Mouse (Mus musculus): ENCODE data around the gene E330021D16Rik. TPM values are rescaled to one million over a fixed set of nuclear protein-coding genes. Genes with fewer than 3 reads are reported as not detected.

The E330021D16Rik gene
- polyA plus RNA-seq, 1 experiment from 2014 or later: not detected

DNA sequence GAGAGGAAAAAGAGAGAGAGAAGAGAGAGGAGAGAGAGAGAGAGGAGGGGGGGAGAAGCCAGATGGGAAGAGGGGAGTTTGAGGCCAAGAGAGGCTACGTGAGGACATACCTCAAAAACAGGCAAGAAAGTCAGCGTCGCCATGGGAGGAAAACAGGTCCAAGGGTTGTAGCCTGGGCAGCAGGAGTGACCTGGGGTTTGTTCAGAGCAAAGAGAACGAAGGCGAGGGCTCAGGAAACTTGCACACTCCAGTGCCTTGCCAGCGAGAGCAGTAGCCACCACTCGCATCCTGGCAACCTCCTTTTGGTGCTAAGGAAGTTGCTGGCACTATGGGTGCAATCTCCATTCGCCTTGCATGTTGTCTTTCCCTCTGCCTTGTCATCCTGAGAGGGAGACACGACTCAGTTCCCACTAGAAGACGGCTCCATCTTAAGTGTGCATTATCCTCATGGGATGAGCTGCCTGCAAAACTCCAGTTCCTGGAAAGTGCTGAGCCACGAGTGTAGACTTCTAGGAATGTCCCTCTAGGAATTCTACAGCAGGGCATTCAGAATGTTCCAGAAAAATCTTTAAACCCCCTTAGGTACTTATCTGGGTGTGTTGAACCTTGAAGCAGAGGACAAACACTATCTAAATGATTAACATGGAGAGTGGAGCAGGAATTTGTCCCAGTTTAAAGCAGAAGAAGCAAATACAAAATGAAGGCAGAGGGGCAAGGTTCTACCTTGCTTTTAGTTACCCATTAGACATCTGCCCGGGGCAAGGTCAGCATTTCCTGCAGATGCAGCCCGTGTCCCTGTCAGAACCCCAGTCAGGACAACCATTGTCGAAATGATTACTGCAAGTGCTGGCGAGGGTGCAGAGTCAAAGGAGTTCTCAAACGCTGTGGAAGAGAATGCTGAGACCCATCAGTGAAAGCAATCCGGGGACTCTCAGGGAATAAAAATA lies 3.8 kb upstream of the E330021D16Rik start:
- 69% methylated on average over 17 of the region's 17 CpGs for WGBS
- no peaks in the 10 kb centered on the region for H3K27me3 ChIP-seq (replicated peaks)
- no peak overlapping the region for H3K27ac ChIP-seq
- no peaks in the 10 kb centered on the region for H3K36me3 ChIP-seq
- H3K4me3 ChIP-seq (replicated peaks): no peak overlapping the region
- no peaks in the 10 kb centered on the region for H3K4me1 ChIP-seq (replicated peaks)
- H3K4me2 ChIP-seq (replicated peaks): no peak overlapping the region
- no peaks in the 10 kb centered on the region for H3K9me3 ChIP-seq
- H3K9ac ChIP-seq: no peak overlapping the region
- ATAC-seq: peak; percentile 41

DNA sequence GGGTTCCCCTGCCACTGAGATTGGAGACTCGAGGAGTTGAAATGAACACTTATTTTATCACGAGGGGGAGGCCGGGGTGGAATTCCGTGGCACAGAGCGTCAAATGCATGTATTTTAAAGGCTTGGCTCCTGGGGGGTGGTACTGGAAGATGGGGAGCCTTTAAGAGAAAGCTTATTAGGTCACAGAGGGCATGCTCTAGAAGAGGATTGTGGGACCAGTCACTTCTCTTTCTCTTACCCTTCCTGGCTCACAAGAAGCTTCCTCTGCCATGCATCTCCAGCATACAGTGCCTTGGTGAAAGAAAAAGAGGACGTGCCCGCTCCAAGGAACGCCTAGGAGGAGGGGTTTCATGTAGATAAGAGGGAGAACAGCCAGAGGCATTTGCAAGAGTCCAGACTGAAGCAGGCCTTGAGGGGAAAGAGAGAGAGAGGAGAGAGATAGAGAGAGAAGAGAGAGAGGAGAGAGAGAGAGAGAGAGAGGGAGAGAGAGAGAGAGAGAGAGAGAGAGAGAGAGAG lies 3.0 kb upstream of the E330021D16Rik start:
- no peak overlapping the region for H3K27ac ChIP-seq
- no peaks in the 10 kb centered on the region for H3K9me3 ChIP-seq
- H3K27me3 ChIP-seq (replicated peaks): no peaks in the 10 kb centered on the region
- no peak overlapping the region for H3K9ac ChIP-seq
- H3K4me3 ChIP-seq (replicated peaks): no peak overlapping the region
- WGBS: 57% methylated on average over 8 of the region's 8 CpGs
- H3K36me3 ChIP-seq: no peaks in the 10 kb centered on the region
- no peak overlapping the region for H3K4me2 ChIP-seq (replicated peaks)
- H3K4me1 ChIP-seq (replicated peaks): no peaks in the 10 kb centered on the region
- peak; percentile 52; the same call in 1 of the 2 replicates for ATAC-seq

GRCm38 (mm10) chr6:136417864-136418263 lies 2.5 kb upstream of the E330021D16Rik start:
- WGBS: 74% methylated on average over 5 of the region's 5 CpGs
- Histone ChIP-seq H3K36me3 (no peaks in the 10 kb centered on the region), H3K27ac (no peak overlapping the region), H3K9me3 (no peaks in the 10 kb centered on the region), H3K27me3 (replicated peaks) (no peaks in the 10 kb centered on the region), H3K4me2 (replicated peaks) (no peak overlapping the region), H3K4me3 (replicated peaks) (no peak overlapping the region), H3K9ac (no peak overlapping the region), H3K4me1 (replicated peaks) (no peaks in the 10 kb centered on the region)
- ATAC-seq: peak; percentile 59

DNA sequence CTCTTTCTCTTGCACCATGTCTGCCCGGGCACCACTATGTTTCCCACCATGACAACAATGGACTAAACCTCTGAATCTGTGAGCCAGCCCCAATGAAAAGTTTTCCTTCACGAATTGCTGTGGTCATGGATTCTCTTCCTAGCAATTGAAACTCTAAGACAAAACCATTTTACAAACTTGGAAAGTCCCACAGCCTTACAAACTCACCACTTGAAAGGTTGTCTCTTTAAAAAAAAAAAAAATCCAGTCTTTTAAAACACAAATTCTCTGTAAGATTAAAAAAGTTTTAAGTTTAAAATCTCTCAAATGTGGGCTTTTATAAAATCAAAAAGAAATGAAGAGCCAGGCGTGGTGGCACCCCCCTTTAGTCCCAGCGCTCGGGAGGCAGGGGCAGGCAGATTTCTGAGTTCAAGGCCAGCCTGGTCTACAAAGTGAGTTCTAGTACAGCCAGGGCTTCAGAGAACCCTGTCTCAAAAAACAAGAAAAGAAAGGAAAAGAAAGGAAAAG lies 1.5 kb downstream of the E330021D16Rik start:
- no peak overlapping the region for H3K4me2 ChIP-seq (replicated peaks)
- no peaks in the 10 kb centered on the region for H3K36me3 ChIP-seq
- no peaks in the 10 kb centered on the region for H3K27me3 ChIP-seq (replicated peaks)
- WGBS: 87% methylated on average over 5 of the region's 5 CpGs
- no peak overlapping the region for H3K27ac ChIP-seq
- H3K9me3 ChIP-seq: no peaks in the 10 kb centered on the region
- no peak overlapping the region for H3K4me3 ChIP-seq (replicated peaks)
- no peak for ATAC-seq
- no peak overlapping the region for H3K9ac ChIP-seq
- H3K4me1 ChIP-seq (replicated peaks): no peaks in the 10 kb centered on the region

DNA sequence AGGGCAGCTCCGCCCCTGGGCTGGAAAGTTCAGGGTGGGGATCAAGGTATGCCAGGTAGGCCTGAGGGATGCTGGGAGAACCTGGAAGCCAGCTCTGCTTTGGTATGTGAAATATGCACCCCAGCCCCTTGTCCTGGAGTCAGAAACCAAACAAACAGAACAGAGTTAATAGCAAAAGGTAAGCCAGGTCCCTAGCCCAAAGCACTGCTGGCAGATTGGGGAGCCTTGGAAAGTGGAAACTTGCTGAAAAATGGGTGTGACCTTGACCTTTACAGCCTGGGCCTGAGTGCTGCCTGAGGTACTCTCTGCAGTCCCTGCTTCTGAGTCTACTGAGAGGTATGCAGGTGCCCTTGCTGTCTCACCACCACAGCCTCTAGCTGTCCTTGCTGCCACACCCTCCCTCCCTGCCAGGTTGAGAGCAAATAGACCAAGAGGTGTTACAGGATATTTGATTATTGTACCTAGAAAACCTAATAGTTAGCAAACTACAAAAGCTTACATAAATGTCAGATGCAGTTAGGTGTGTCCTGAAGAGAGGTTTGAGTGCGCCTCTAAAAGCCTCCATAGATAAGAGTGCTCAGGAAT lies 7.7 kb downstream of the E330021D16Rik start:
- H3K27me3 ChIP-seq (replicated peaks): no peaks in the 10 kb centered on the region
- H3K4me1 ChIP-seq (replicated peaks): no peaks in the 10 kb centered on the region
- no peaks in the 10 kb centered on the region for H3K36me3 ChIP-seq
- peak; percentile 81 for ATAC-seq
- no peak overlapping the region for H3K9ac ChIP-seq
- 62% methylated on average over 2 of the region's 2 CpGs for WGBS
- no peak overlapping the region for H3K27ac ChIP-seq
- H3K4me2 ChIP-seq (replicated peaks): no peak overlapping the region
- no peak overlapping the region for H3K4me3 ChIP-seq (replicated peaks)
- no peaks in the 10 kb centered on the region for H3K9me3 ChIP-seq

DNA sequence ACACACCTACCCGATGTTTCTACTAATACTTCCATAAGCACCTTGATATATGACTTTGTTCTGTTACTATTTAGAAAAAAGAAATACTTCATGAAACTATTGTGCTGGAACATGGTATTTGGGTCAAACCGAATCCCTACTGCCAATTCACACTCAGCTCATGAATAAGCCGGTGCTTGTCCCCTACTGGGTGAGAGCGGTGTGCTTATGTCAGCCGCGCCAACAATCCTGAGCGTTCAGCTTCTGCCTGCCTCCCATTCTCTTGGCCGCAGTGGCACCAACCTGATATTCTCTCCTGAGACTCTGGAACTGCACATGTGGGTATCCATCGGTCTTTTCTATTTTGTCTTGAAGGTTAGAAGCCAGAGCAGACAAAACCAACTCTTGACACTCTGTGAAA lies 18.5 kb downstream of the E330021D16Rik start:
- WGBS: 92% methylated on average over 9 of the region's 9 CpGs
- Histone ChIP-seq H3K4me1 (replicated peaks) (no peaks in the 10 kb centered on the region), H3K4me3 (replicated peaks) (no peak overlapping the region), H3K27ac (no peak overlapping the region), H3K9ac (no peak overlapping the region), H3K4me2 (replicated peaks) (no peak overlapping the region), H3K27me3 (replicated peaks) (no peaks in the 10 kb centered on the region), H3K36me3 (no peaks in the 10 kb centered on the region), H3K9me3 (no peaks in the 10 kb centered on the region)
- no peak for ATAC-seq

DNA sequence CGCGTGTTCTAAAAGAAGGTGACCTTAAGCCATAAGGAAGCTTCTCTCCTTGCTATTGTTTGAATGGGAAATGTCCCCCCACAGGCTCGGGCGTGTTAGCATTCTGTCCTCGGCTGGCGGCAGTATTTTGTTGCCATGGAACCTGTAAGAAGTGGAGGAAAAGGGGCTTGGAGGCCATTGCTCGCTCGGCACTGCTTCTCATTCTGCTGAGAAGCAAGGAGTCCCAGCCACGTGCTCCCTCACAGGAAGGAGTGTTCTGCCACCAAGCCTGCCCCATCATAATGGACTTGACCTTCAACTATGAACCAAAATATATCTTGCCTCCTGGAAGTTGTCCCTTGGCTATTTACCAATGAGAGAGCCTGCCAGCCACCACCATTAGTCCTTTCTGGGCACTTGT lies 25.1 kb downstream of the E330021D16Rik start:
- H3K9me3 ChIP-seq: no peaks in the 10 kb centered on the region
- no peak overlapping the region for H3K27ac ChIP-seq
- no peaks in the 10 kb centered on the region for H3K27me3 ChIP-seq (replicated peaks)
- no peak overlapping the region for H3K4me2 ChIP-seq (replicated peaks)
- no peak for ATAC-seq
- H3K9ac ChIP-seq: no peak overlapping the region
- WGBS: 70% methylated on average over 9 of the region's 9 CpGs
- H3K36me3 ChIP-seq: no peaks in the 10 kb centered on the region
- H3K4me1 ChIP-seq (replicated peaks): no peaks in the 10 kb centered on the region
- H3K4me3 ChIP-seq (replicated peaks): no peak overlapping the region

- Histone ChIP-seq H3K9ac (no peak overlapping the region), H3K4me1 (replicated peaks) (no peaks in the 10 kb centered on the region), H3K4me2 (replicated peaks) (no peak overlapping the region), H3K9me3 (no peaks in the 10 kb centered on the region), H3K4me3 (replicated peaks) (no peak overlapping the region), H3K27me3 (replicated peaks) (no peaks in the 10 kb centered on the region), H3K36me3 (no peaks in the 10 kb centered on the region), H3K27ac (no peak overlapping the region)
- 78% methylated on average over 7 of the region's 7 CpGs for WGBS
- ATAC-seq: no peak
Observed at GRCm38 (mm10) chr6:136385287-136385686, 30.1 kb downstream of the E330021D16Rik start.

- Histone ChIP-seq H3K27me3 (replicated peaks) (no peaks in the 10 kb centered on the region), H3K36me3 (no peaks in the 10 kb centered on the region), H3K4me3 (replicated peaks) (no peak overlapping the region), H3K9ac (no peak overlapping the region), H3K9me3 (no peaks in the 10 kb centered on the region), H3K4me1 (replicated peaks) (no peaks in the 10 kb centered on the region), H3K27ac (no peak overlapping the region), H3K4me2 (replicated peaks) (no peak overlapping the region)
- 88% methylated on average over 3 of the region's 3 CpGs for WGBS
- ATAC-seq: no peak
Observed at GRCm38 (mm10) chr6:136383218-136383617, 32.2 kb downstream of the E330021D16Rik start.

GRCm38 (mm10) chr6:136376097-136376496 lies 39.3 kb downstream of the E330021D16Rik start:
- ATAC-seq: no peak
- no peaks in the 10 kb centered on the region for H3K9me3 ChIP-seq
- no peak overlapping the region for H3K9ac ChIP-seq
- H3K27ac ChIP-seq: no peak overlapping the region
- H3K4me3 ChIP-seq (replicated peaks): no peak overlapping the region
- no peaks in the 10 kb centered on the region for H3K36me3 ChIP-seq
- H3K4me1 ChIP-seq (replicated peaks): no peaks in the 10 kb centered on the region
- no peaks in the 10 kb centered on the region for H3K27me3 ChIP-seq (replicated peaks)
- no peak overlapping the region for H3K4me2 ChIP-seq (replicated peaks)

DNA sequence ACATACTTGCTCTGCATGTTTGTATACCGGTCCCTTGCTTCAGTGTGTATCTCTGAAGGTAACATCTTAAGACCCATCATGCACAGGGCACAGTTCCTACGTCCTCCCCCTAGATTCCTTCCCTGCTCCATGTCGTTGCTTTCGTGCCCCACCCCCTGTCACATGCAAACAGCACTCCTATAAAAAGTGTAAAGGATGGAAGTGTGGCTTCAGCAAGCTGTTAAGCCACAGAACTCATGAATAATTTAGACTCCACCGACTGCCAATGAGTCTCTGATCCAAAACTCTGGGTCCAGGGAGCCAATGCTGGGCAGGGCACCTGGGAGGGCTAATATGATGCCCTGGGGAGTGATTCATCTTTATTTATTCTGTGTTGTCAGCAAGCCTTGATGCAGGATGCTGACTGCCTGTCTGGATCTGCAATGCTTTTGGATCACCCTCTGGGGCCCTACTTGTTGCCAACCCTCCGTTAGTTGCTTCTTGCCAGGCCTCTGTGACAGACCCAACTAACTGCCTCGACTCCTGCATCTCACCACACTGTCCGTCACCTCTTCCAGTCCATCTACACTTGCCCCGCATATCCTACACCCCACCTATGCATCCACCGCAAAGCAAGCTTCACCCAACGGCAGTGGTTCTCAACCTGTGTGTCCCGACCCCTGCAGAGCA lies 50.8 kb downstream of the E330021D16Rik start:
- Histone ChIP-seq H3K36me3 (no peaks in the 10 kb centered on the region), H3K4me1 (replicated peaks) (no peaks in the 10 kb centered on the region), H3K4me2 (replicated peaks) (no peak overlapping the region), H3K9me3 (no peaks in the 10 kb centered on the region), H3K9ac (no peak overlapping the region), H3K4me3 (replicated peaks) (no peak overlapping the region), H3K27ac (no peak overlapping the region), H3K27me3 (replicated peaks) (no peaks in the 10 kb centered on the region)
- no peak for ATAC-seq
- WGBS: 76% methylated on average over 12 of the region's 12 CpGs

DNA sequence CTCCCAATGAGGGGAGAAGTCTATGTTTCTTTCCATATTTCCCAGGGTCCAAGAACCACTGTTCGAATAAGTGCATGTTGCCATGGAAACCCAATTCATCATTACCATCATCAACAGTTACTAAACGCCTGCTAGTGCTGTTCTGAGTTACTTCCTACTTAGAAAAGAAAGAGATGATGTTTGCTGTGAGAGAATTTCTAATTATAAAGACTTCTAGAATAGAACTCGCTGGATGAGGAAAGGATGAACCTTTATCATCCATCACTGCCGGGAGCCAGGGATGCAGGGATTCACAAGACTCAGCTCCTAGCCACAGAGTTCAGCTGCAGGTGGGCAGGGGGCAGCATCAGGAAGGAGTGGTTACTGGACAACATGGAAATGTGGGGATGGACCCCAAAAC lies 51.4 kb downstream of the E330021D16Rik start:
- no peak for ATAC-seq
- H3K27me3 ChIP-seq (replicated peaks): no peaks in the 10 kb centered on the region
- H3K9me3 ChIP-seq: no peaks in the 10 kb centered on the region
- H3K27ac ChIP-seq: no peak overlapping the region
- no peaks in the 10 kb centered on the region for H3K36me3 ChIP-seq
- no peaks in the 10 kb centered on the region for H3K4me1 ChIP-seq (replicated peaks)
- WGBS: 75% methylated on average over 4 of the region's 4 CpGs
- no peak overlapping the region for H3K9ac ChIP-seq
- no peak overlapping the region for H3K4me3 ChIP-seq (replicated peaks)
- H3K4me2 ChIP-seq (replicated peaks): no peak overlapping the region

All from intestine, embryonic 15.5 days (tissue).